Mouse (Mus musculus): Measurements from ENCODE around the gene Amhr2.

Amhr2 gene

DNA sequence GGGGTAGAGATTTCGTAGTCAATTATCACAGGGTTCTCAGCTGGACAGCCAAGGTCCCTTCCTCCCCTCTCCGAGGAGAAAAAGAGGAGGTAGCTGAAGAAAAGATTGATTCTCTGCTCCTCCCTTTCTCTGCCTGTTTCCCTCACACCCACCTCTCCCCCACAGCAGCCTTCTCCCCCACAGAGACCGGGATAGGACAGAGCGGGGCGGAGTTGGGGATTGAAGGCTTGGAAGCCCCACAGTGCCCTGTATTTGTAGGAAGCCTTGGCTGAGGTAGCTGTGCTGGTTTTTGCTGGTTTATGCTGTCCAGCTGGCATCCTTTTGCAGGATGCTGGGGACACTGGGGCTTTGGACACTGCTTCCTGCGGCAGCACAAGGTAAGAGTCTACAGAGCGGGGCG is at the start of gene Amhr2:
Amhr2 (plus strand) TSS at position 222 of the 400 bp plus-strand sequence.
- no peak for DNase-seq

DNA sequence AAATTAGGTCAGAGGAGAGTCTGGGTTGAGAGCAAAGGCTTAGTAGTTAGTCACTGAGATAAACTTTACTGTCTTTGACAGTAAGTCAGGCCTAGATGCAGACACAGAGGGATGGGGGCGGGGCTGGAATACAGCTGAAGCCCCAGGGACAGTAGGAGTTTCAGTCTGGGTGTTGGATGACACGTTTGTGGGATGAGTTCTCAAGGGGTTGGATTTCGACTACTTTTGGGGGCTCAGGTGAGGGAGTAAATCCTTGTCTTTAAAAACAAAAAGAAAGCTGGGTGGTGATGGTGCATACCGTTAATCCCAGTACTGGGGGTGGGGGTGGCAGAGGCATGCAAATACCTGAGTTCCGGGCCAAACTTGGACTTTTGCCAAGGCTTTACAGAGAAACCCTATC is 46.5 kb upstream of the Amhr2 start:
- DNase-seq: peak in 1 of 2 experiments; percentile 17

DNA sequence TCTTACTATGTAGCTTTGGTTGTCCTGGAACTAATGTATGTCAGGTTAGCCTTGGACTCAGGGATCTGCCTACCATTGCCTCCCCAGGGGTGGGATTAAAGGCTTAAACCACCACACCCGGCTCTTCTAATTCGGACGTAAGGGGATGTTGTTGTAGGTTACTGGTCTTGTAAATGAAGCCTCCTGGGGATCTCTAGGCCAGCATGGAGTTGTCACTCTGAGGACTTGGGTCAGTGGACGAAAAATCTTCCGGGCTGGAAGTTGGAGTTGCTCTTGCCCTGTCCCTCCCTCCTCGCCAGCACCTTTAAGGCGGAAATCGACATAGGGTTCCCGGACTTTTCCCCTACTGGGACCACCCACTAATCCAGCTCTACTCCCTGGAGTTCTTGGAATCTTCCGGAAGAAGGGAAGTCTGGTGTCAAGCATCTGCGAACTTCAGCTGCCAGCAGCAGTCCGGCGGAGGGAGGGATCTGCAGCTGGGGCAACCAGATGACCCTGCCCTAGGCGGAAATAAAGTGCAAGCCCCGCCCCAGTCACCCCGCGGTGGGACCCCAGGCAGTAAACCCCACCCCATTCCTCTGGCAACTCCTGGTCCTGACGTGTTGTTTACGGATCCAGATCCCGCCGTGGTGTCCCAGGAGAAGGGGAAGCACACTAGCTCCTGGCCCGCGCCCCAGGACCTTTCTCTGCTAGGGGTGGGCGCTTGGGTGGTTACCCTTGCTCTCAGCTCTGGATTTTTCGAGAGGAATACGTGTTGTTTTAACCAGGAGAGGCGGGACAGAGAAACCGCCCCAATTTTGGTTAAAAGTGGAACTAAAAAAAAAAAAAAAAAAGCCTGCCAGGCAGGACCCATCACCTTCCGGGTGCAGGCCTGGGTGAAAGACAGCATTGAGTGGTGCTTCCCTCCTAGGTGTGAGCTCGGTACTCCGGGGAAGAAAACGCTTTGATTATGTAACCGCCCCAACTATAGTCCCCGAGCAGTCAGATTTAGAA is 45.6 kb upstream of the Amhr2 start:
- peak; percentile 47 to 55 for DNase-seq

DNA sequence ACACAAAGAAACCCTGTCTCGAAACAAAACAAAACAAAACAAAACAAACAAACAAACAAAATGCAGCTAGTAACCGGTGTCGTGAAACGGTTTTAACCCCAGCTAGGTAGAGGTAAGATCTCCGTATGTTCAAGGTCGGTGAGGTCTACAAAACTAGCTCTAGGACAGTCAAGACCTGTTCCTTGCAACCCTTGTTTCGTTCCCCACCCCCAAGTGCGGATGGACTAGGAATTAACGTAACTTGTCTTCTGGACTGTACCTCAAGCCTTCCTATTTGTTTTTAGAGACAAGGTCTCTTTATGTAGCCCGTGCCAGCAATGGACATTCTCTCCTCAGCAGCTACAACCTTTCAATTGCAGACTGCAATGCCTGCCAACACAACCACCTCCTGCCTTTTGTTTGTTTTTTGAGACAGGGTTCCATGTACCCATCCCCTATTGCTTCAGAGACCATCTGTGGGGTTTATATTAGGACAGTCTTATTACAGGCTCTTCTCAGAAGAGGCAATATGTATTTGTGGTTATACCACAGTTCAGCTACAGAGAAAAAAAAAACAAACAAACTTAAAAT is 44.6 kb upstream of the Amhr2 start:
- no peak for DNase-seq

DNA sequence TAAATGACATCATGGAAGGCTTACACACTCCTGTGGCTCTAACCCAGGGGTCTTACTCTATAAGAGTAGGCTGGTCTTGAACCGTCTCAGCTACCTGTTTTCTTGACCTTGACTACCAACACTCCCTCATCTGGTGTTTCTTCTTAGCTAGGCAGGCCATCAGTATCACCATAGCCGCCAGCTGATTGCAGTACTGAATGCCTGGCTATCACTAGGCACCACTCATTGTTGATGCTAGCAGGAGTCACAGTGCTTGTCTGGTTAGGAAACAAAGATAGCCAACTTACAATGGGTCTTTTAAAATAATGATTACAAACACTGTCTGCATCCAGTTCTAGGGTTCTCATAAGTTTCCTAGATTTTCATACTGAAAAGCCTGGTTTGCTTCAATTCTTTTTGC is 43.9 kb upstream of the Amhr2 start:
- DNase-seq: no peak

DNA sequence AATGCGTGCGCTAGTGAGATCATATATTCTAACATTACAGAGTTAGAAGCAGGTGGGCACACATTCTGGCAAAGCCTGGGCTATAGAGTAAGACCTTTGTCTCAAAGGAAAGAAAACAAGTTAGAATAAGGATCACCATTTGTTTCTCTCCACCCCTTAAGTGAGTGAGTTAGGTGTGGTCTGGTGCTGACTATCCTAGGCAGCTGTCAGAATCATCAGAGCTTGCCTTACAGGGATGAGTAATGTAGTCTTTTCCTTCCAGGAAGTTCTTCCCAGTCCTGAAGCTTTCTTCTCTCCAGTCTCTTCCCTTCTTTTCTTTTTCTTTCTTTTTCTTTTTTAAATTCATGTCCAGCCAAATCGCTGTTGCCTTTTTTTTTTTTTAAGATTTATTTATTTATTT is 43.0 kb upstream of the Amhr2 start:
- no peak for DNase-seq

DNA sequence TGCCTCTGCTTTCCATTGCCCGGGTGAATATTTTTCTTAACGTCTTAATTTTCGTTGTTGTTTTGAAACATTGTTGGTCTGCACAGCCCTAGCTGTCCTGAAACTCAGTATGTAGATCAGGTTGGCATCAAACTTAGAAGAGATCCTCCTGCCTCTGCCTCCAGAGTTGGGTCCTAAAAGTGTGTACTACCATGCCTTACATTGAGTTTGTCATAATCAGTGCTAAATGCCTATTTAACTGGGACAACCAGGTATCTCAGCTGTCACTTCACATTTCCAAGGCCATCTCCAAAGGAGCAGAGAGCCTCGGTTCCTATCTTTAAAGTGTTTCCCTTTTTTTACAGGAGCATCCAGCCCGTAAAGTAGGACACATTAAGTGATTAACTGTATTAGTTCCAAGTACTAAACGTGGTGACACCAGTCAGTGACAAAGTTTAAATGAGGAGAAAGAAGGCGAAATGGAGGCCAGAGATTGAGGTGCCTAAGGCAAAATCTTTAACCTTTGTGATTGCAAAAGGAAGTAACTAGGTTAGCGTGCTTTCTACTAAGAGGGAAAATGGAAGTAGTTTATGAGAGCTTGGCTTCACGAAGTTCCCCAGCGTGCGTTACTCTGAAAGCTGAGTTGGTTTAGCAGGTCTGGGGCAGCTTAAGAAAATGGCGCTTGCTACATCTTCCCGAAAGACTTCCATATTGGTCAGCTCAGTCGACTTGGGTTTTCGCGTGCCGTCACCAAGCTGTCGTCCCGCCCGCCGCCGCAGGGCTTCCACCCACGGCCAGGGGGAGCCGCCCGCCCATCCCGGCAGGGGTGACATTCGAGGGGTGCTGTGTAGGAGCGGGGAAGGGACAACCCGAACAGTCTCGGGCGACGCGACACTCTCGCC is 40.3 kb upstream of the Amhr2 start:
- DNase-seq: peak in 1 of 2 experiments; percentile 10

DNA sequence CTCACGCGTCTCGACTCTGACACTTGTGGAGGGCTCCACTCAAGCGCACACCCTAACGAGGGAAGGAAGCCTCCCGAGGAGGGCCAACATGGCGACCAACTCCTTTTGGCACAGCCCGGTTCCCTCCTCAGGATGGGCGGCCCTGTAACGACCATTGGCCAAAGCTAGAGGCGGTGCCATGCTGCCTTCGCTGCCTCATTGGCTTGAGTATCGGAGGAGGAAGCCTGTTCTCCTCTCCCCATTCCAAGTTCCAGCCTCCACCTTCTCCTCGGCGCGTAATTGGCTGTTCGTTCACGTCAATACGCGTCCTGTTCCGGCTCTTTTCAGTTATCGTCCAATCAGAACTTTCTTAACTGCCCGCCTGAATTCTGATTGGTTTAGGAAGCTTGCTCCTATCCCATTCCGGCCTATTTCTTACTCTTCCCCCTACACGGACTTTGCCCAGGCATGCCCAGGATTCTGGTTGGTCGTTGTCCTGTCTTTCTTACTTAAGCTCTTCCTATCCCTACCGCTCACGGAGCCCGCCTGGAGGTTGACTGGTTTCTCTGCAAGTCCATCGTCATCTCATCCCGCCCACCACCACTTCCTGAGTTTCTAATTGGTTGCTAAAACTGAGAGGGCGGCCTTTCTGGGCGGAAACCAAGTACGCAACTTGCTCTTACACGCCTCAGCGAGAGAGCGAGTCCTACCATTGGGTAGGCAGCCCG is 39.5 kb upstream of the Amhr2 start, which contains the start of gene Sp1:
Sp1 (plus strand) TSS at position 655 of the 707 bp plus-strand sequence.
- DNase-seq: peak; percentile 98

DNA sequence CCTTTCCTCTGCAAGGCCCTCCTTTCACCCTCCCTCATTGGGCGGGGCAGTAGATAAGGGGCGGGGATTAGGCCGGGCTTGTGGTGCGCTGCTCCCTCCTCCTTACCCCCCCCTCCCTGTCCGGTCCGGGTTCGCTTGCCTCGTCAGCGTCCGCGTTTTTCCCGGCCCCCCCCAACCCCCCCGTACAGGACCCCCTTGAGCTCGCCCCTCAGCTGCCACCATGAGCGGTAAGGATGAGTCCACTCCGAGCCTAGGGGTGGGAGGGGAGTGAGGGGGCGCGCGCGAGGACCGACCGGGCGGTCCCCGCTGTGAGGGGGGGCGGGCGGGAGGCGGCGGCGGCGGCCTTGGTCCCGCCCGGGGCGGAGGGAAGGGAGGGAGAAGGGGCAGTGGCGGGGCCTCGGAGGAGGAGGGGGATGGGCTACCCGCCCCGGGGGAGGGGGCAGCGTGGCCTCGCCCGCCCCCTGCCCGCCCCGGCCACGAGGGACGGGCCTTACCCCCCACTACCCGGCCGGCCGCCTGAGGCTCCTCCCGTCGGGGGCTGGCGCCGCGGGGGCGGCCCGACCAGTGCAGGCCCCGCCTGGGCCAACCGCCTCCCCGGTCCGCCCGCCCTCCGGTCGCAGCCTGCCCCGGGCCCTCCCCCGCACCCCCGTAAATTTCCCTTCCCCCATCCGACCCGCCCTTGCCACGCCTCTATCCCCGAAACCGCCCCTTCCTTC is 38.8 kb upstream of the Amhr2 start:
- DNase-seq: peak; percentile 75 to 76

DNA sequence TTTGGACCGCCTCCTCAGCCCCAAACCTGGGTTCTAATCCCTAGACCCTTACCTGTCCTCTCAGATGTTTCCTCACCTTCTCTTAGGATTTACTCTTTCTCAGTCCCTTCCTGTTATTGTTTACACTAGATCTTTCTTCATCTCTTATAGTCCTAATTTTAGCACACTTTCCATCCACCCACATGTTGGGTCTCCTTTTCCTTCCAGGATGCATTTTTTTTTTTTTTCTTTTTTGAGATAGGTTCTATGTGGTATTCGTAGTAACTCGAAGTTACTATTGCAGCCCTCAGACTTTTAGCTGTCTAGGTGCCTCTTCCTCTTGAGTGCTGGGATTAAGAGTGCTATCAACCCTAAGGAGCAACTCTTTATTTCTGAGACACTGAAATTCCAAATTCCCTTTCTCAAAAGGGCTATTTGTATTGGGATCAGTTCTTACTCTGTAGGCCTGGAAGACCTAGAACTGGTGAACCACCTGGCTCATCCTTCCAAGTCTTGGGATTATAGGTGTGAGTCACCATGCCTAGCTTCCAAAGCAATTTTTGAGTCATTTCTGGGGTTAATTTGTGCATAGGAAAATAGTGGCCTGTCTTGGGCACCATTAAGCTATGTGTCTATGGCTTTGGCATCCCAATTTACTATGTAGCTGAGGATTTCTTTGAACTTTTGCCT is 38.1 kb upstream of the Amhr2 start:
- DNase-seq: no peak

DNA sequence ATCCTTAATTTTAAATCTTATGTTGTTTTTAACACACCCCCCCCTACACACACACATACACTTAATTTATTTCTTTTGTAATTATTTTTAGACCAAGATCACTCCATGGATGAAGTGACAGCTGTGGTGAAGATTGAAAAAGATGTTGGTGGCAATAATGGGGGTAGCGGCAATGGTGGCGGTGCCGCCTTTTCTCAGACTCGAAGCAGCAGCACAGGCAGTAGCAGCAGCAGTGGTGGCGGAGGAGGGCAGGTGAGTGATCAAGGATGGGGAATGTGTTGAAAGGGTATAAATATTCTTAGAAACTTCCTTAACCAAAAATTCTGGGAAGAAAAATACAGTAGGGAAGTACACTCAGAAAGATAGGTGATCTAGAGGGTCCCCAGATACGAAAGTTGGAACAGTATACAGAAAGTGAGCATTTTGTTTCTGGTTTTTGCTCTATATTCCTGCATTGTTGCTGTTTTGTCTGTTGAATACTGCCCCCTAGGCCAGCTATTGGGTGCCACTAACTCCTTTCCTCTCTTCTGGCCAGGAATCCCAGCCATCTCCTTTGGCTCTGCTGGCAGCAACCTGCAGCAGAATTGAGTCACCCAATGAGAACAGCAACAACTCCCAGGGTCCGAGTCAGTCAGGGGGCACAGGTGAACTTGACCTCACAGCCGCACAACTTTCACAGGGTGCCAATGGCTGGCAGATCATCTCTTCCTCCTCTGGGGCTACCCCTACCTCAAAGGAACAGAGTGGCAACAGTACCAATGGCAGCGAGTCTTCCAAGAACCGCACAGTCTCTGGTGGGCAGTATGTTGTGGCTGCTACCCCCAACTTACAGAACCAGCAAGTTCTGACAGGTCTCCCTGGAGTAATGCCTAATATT is 37.2 kb upstream of the Amhr2 start:
- no peak for DNase-seq

DNA sequence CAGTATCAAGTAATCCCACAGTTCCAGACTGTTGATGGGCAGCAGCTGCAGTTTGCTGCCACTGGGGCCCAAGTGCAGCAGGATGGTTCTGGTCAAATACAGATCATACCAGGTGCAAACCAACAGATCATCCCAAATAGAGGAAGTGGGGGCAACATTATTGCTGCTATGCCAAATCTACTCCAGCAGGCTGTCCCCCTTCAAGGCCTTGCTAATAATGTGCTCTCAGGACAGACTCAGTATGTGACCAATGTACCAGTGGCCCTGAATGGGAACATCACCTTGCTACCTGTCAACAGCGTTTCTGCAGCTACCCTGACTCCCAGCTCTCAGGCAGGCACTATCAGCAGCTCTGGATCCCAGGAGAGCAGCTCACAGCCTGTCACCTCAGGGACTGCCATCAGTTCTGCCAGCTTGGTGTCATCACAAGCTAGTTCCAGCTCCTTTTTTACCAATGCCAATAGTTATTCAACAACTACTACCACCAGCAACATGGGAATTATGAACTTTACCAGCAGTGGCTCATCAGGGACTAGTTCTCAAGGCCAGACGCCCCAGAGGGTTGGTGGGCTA is 36.5 kb upstream of the Amhr2 start:
- no peak for DNase-seq

DNA sequence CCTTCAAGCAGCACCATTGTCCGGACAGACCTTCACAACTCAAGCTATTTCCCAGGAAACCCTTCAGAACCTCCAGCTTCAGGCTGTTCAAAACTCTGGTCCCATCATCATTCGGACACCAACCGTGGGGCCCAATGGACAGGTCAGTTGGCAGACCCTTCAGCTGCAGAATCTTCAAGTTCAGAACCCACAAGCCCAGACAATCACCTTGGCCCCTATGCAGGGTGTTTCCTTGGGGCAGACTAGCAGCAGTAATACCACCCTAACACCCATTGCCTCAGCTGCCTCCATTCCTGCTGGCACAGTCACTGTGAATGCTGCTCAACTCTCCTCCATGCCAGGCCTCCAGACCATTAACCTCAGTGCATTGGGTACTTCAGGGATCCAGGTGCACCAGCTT is 35.9 kb upstream of the Amhr2 start:
- no peak for DNase-seq

DNA sequence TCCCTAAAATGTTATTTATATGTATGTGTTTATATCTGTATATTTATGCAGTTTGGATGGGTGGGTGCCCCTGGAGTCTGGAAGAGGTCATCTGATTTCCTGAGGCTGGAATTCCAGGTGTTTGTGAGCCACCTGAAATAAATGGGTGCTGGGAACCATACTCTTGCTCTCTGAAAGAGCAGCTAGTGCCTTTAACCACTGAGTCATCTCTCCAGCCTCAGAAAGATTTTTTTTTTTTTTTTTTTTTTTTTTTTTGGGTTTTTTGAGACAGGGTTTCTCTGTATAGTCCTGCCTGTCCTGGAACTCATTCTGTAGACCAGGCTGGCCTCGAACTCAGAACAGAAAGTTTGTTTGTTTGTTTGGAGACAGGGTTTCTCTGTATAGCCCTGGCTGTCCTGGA is 34.1 kb upstream of the Amhr2 start:
- no peak for DNase-seq

DNA sequence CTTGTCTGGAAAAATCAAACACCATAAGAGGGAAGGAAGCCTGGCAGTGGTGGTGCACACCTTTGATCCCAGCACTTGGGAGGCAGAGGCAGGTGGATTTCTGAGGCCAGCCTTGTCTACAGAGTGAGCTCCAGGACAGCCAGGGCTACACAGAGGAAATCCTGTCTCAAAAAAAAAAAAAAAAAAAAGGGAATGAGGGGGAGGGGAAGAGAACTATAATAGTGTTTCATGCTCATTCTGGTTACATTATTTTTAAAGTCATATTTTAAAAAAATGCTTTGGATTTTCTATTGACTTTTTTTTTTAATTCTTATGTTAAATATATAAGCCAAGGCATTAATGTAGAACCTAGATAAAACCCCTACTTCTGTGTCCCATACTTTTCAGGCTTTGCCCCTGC is 31.5 kb upstream of the Amhr2 start:
- no peak for DNase-seq

DNA sequence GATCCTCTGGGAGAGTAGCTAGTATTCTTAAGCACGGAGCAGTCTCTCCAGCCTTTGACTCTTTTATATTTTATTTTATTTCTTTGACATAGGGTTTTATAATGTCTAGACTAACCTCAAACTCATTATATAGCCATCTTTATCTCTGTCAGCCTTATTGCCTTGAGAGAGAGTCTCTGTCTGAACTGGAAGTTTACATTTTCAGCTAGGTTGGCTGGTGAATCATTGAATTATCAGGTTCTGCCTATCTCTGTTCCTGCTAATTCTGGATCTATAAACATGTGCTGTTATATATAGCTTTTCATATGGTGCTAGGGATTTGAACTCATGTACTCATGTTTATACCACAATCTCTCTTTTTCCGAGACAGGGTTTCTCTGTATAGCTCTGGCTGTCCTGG is 27.6 kb upstream of the Amhr2 start:
- no peak for DNase-seq

DNA sequence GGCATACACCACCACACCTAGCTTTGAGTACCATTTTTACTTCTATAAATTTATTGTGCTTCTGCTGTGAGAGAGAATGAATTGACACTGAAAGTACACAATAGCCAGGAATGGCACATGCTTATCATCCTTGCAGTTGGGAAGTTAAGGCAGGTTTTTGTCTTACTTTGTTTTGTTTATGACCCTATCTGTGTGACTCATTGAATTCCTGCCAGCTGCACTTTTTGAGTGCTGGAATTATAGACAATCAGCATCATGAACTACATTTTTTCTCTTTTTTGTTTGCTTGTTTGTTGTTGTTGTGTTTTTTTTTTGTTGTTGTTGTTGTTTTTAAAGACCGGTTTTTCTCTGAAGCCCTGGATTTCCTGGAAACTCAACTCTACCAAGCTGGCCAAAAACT is 24.2 kb upstream of the Amhr2 start:
- DNase-seq: no peak

DNA sequence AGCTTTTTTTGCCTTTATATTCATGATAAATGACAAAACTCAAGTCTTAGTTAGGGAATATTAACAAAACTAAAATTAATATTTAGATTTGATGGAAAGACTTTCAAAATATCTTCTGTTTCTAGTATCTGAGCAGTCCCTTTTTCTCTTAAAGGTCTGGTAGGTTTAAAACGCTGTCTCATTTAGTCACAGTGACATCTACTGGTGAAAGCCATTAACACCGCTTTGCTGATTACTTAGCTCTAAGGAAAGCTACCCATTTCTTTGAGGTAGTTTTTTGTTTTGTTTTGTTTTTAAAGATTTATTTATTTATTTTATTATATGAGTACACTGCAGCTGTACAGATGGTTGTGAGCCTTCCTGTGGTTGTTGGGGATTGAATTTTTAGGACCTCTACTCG is 23.7 kb upstream of the Amhr2 start:
- peak; percentile 65 to 68 for DNase-seq

DNA sequence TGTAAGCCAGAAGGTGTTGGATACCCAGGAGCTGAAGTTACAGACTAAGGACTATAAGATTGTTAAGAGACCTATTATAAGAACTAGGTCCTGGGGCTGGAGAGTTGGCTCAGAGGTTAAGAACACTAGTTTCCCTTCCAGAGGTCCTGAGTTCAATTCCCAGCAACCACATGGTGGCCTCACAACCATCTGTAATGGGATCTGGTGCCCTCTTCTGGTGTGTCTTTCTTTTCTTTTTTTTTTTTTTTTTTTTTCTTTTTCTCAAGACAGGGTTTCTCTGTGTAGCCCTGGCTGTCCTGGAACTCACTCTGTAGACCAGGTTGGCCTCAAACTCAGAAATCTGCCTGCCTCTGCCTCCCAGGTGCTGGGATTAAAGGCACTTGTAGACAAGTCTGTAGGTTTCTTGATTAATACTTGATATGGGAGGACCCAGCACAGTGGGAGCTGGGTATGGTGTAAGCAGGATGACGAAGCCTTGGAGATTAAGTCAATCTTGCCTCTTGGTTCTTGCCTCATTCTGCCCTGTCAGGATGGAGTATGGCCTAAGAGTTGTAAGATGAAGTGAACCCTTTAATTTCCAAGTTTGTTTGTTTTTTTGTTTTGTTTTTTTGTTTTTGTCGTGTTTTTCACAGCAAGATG is 21.4 kb upstream of the Amhr2 start:
- DNase-seq: no peak
